Mouse (Mus musculus): Measurements from ENCODE around the gene Prickle2.

Gene Prickle2

GRCm38 (mm10) chr6:92667544-92667943 is 38.4 kb downstream of the Prickle2 start:
- DNase-seq (ENCODE audit: low read depth, low spot score): no peak

DNA sequence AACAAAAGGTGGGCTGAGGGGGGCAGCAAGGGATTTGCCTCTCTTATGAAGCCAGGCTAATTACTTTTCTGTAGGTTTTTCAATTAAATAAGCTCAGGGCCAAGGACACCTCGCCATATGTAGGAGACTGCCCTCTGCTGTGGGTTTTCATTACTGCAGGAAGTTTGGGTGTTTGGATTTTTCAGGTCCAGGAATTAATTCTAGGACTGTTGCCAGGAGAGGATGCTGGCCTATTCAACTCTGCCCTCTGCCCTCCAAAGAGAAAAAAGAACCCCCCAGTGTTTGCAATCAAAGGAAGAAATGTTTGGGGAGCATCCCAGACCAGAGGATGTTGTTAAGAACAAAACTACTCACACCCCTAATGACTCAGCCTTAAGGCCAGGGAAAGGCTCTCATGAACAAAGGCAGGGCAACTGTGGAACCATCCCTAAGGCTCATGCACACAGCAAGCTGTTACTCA is 40.4 kb downstream of the Prickle2 start:
- DNase-seq (ENCODE audit: low read depth, low spot score): no peak

GRCm38 (mm10) chr6:92663885-92664284 is 42.1 kb downstream of the Prickle2 start:
- DNase-seq (ENCODE audit: low read depth, low spot score): no peak

GRCm38 (mm10) chr6:92663433-92663832 is 42.5 kb downstream of the Prickle2 start:
- DNase-seq (ENCODE audit: low read depth, low spot score): no peak

- no peak for DNase-seq (ENCODE audit: low read depth, low spot score)
Measured at GRCm38 (mm10) chr6:92649063-92649462, 56.9 kb downstream of the Prickle2 start.

DNA sequence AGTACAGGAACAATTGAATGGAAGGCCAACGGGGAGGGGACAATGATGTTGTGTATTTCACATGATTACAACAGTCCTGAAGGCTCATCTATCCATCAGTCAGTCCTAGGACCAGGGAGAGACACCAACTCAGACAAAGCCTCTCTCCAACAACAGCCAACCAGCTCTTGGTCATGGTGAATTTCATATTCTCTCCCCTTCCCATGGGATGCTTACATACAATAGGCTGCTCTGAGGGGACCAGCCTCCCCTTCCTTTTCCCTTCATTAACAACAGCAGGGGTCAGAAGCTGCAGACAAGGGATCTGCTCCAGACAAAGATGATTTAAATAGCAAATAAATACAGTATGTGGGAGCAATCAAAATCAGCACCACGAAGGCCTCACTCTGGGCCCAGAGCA is 57.4 kb downstream of the Prickle2 start:
- no peak for DNase-seq (ENCODE audit: low read depth, low spot score)

DNA sequence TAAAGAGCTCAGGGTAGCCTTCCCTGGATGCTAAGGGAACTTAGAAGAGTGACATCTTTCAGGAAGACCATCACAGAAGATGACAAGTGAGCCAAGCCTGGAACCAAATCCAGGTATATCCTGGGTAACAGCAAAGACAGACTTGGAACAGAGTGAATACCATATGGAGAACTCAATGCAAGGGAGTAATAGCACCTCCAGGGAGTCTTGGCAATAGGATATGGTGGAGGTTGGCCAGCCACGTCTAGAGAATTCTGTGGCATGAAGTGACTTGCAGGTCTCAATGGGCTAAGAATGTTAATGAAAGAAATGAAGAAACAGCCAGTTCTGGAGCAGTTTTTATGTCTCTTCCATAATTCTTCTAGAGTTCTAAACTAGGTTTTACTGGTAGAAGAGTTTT is 63.0 kb downstream of the Prickle2 start:
- no peak for DNase-seq (ENCODE audit: low read depth, low spot score)

GRCm38 (mm10) chr6:92641956-92642355 is 64.0 kb downstream of the Prickle2 start:
- DNase-seq (ENCODE audit: low read depth, low spot score): no peak

DNA sequence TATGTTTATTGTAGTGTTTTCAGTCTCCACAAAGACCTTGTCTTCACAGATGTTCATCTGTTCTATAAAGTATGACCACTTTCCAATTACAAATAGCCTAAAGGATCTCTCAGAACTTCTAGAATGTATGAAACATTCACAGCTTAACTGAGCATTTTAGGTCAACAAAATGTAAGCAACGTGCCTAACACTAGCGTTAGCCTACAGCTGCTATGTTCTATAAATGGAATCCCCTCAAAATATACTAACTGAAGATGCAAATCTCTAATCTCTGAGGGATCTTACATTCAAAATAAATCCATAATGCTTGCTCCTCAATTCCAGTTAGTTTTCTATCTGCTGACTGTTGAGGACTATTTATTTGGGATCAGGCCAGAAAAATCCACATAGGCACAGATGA is 65.1 kb downstream of the Prickle2 start:
- DNase-seq (ENCODE audit: low read depth, low spot score): no peak

DNA sequence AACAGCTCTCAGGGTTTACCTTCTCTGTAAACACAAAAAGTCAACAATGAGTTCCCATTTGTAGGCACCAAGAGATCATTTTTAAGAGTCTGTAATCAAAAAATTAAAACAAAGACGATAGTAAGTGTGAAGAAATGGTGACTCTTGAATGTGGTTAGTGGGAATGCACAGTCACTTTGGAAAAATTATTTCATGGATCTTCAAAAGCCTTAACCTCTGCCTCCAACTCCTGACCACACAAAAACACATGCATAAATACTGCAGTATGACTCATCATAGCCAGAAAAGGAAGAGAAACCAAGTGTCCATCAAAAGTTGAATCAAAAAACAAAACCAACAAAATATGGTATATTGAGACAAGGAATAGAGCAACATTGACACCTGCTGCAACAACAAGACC is 69.5 kb downstream of the Prickle2 start:
- no peak for DNase-seq (ENCODE audit: low read depth, low spot score)

DNA sequence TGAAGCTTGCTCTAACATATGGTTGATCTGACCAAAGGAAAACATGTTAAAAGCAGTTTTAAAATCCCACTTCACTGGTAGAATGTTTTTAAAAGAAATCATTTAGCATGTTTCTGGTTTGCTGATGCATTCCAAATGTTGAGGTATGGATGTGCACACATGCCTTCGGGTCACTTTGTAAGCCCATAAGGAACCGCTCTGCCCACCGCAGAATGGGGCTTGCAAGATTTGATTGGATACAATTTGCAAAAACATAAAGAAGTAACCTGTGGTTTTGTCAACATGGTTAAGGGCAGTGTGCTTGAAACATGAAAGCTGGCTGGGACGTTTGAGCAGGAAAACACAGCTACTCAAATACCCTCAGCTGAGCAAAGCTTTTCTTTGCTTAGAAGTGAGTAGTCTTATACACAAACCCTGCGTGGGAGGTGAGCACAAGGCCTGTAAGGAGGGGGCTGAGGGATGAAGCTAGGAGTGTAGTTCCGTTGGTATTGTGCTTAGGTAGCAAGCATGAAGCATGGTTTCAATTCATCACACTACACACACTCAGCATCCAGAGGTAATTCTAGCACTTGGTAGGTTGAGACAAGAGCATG is 71.0 kb downstream of the Prickle2 start:
- no peak for DNase-seq (ENCODE audit: low read depth, low spot score)

GRCm38 (mm10) chr6:92630991-92631390 is 75.0 kb downstream of the Prickle2 start:
- no peak for DNase-seq (ENCODE audit: low read depth, low spot score)

DNA sequence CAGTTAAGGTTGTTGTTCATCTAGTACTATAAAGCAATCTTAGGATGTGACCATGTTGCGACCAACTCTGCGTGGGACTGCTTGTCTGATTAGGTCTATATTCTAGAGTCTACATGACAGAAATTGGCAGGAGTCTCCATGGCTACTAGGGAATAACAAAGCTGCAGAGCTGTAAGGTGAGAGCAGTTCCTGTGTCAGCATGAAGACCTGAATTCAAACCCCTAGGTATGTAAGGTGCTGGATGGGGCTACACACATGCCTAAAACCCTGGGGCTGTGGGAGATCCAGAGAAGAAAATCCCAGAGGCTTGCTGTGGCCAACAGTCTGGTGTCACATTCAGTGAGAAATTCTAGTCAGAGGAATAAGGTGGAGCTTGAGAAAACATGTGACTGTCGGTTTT is 78.2 kb downstream of the Prickle2 start:
- no peak for DNase-seq (ENCODE audit: low read depth, low spot score)

DNA sequence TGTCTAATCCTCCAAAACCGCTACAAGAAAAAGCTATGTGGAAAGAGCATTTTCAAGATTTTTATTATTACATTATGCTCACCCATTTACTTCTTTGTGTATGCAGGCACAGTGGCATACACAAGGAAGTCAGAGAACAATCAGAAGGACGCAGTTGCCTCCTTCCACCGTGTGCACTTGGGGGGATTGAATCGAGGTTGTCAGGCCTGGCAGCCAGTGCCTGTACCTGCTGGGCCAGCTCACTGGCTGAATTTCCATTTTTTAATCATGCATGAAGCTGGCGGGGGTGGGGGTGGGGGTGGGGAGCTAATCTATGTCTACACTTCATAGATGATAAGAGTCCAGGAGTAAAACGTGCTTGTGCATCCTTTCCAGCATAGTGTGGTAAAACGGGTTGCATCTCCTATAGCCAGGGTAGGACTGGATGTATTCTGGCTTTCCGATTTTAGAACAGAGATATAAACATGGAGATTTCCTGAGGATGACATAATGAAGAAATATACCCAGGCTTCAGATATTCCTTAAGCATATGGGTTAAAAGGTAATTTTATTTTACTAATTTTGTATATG is 78.8 kb downstream of the Prickle2 start:
- DNase-seq (ENCODE audit: low read depth, low spot score): no peak

GRCm38 (mm10) chr6:92625923-92626322 is 80.0 kb downstream of the Prickle2 start:
- no peak for DNase-seq (ENCODE audit: low read depth, low spot score)

- no peak for DNase-seq (ENCODE audit: low read depth, low spot score)
Measured at GRCm38 (mm10) chr6:92624306-92624705, 81.6 kb downstream of the Prickle2 start.

DNA sequence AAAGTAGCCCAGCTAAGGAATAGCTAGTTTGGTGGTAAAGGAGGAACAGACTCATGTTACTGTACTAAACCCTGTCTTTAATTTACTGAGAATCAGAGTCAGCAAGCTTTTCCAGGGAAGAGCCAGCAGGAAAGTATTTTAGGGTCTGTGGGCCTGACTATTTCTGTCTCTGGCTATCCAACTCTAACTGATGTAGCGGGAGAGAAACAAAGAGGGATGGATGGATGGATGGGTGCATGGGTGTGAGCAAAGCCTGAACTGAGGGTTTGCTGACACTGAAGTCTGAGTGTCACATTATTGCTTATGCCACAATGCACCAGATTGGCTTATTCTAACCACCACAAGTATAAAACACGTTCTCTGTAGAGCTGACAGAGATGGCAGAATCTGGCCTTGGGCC is 88.8 kb downstream of the Prickle2 start:
- DNase-seq (ENCODE audit: low read depth, low spot score): no peak

GRCm38 (mm10) chr6:92614771-92615170 is 91.2 kb downstream of the Prickle2 start:
- DNase-seq (ENCODE audit: low read depth, low spot score): no peak

- no peak for DNase-seq (ENCODE audit: low read depth, low spot score)
Measured at GRCm38 (mm10) chr6:92612151-92612769, 93.7 kb downstream of the Prickle2 start.

- no peak for DNase-seq (ENCODE audit: low read depth, low spot score)
Measured at GRCm38 (mm10) chr6:92609682-92610235, 96.2 kb downstream of the Prickle2 start.

GRCm38 (mm10) chr6:92609078-92609477 is 96.9 kb downstream of the Prickle2 start:
- no peak for DNase-seq (ENCODE audit: low read depth, low spot score)

- DNase-seq (ENCODE audit: low read depth, low spot score): no peak
Measured at GRCm38 (mm10) chr6:92605156-92605555, 100.8 kb downstream of the Prickle2 start.

DNA sequence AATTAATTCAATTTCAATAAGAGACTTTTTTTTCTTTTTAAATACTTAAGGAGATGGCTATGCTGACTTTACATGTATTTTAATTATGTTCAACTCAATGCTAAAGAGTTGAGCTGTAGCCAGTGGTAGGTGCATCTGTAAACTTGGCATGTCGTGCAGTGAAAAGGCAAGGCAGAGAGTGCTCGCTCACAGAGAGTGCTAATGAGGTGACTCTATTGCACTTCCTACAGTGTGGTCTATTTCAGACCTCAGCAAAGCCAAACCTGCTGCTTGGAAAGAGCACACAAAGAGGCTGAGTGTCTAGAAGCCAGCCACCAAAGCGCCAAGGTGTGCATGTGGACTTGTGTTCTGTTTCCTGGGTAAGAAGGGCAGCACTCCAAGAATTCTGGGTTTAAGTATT is 109.6 kb downstream of the Prickle2 start:
- no peak for DNase-seq (ENCODE audit: low read depth, low spot score)

All from CD4-positive, CD25-positive, alpha-beta regulatory T cell, adult 2 months (primary cell).